Mouse (Mus musculus) heart, embryonic 13.5 days (tissue): ENCODE measurements around the gene Rbm8a. TPM values are rescaled to one million over a fixed set of nuclear protein-coding genes. Genes with fewer than 3 reads are reported as not detected.

ENCODE experiments used
- ATAC-seq: fragments of 200-750 bp; cut with Nextera tagmentation; 2 replicates; pipeline ENCODE4 v1.8.0; 2017; ENCODE audit warnings: moderate TSS enrichment; ENCODE audit not compliant: insufficient number of reproducible peaks, low FRiP score, low TSS enrichment; ENCODE audit errors: extremely low read depth
- H3K27ac ChIP-seq: fragments of 300-500 bp; sonication (generic); replicated peaks from 2 replicates; pipeline ENCODE4 v1.5.1; 2015; ENCODE audit warnings: moderate library complexity, mild to moderate bottlenecking, inconsistent platforms
- H3K27me3 ChIP-seq: fragments of 300-500 bp; sonication (generic); replicated peaks from 2 replicates; pipeline ENCODE4 v1.6.1; 2015; ENCODE audit warnings: mild to moderate bottlenecking, inconsistent platforms
- H3K36me3 ChIP-seq: fragments of 300-500 bp; sonication (generic); 2 replicates; pipeline ENCODE4 v1.6.1; 2015; ENCODE audit warnings: mild to moderate bottlenecking, inconsistent platforms
- H3K4me1 ChIP-seq: fragments of 300-500 bp; sonication (generic); 2 replicates; pipeline ENCODE4 v1.6.1; 2015; ENCODE audit warnings: inconsistent platforms
- H3K4me2 ChIP-seq: fragments of 300-500 bp; sonication (generic); 2 replicates; pipeline ENCODE4 v1.6.1; 2015; ENCODE audit warnings: inconsistent platforms, mild to moderate bottlenecking, moderate library complexity
- H3K4me3 ChIP-seq: fragments of 300-500 bp; sonication (generic); 2 replicates; pipeline ENCODE4 v1.5.1; 2015; ENCODE audit warnings: moderate library complexity, mild to moderate bottlenecking, inconsistent platforms
- H3K9ac ChIP-seq: fragments of 300-500 bp; sonication (generic); 2 replicates; pipeline ENCODE4 v1.6.1; 2015; ENCODE audit warnings: inconsistent platforms, mild to moderate bottlenecking, moderate library complexity
- H3K9me3 ChIP-seq: fragments of 300-500 bp; sonication (generic); 2 replicates; pipeline ENCODE4 v1.6.1; 2016; ENCODE audit warnings: inconsistent platforms
- WGBS: fragments of 180-500 bp; shearing (Covaris S2); methylation state at CpG from one replicate; pipeline ENCODE4 v1.1.7; 2015; ENCODE audit warnings: mixed read lengths; 5-methylcytosine and 5-hydroxymethylcytosine counted together
- polyA plus RNA-seq: library from polyadenylated mRNA; unstranded; fragments of >200 nt; fragmentation: Nextera tagmentation; extraction: Ambion mirVana; gene quantifications from 2 replicates; pipeline ENCODE4 v1.2.1, GENCODE M21; 2015

The Rbm8a gene
- polyA plus RNA-seq, 1 experiment from 2014 or later = 80.7 TPM

GRCm38 (mm10) chr3:96673514-96673913 lies 43.8 kb downstream of the Rbm8a start:
- Histone ChIP-seq H3K9me3 (no peaks in the 10 kb centered on the region), H3K36me3 (no peaks in the 10 kb centered on the region), H3K27ac (no peak overlapping the region), H3K4me1 (peaks cover 8% of the 10 kb centered on the region), H3K27me3 (peaks cover 28% of the 10 kb centered on the region), H3K4me3 (no peak overlapping the region), H3K9ac (no peak overlapping the region), H3K4me2 (no peak overlapping the region)
- ATAC-seq = no peak
- 57% methylated on average over 4 of the region's 4 CpGs for WGBS

DNA sequence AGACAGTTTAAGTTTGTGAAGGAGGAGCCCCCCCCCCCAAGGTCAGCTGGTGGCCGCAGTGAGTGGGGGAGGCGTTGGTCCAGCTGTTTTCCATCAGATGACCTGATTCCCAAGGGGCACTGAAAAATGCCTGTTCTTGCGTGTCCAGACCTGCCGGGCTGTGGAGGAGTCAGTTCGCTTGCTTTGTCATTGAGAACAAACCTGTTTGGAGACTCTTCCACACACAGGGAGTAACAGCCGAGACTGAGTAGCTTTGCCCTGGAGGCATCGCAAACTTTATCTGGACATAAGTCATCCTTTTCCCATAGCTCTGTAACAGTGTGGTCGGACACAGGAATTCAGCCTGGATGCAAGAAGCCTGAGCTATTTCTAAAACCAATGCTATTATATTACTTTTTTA lies 44.7 kb downstream of the Rbm8a start:
- no peak overlapping the region for H3K9ac ChIP-seq
- WGBS = 52% methylated on average over 8 of the region's 8 CpGs
- H3K27me3 ChIP-seq = peaks cover 37% of the 10 kb centered on the region
- H3K4me2 ChIP-seq = no peak overlapping the region
- H3K9me3 ChIP-seq = no peaks in the 10 kb centered on the region
- no peaks in the 10 kb centered on the region for H3K36me3 ChIP-seq
- H3K4me1 ChIP-seq = peaks cover 16% of the 10 kb centered on the region
- H3K4me3 ChIP-seq = no peak overlapping the region
- ATAC-seq = no peak
- no peak overlapping the region for H3K27ac ChIP-seq

DNA sequence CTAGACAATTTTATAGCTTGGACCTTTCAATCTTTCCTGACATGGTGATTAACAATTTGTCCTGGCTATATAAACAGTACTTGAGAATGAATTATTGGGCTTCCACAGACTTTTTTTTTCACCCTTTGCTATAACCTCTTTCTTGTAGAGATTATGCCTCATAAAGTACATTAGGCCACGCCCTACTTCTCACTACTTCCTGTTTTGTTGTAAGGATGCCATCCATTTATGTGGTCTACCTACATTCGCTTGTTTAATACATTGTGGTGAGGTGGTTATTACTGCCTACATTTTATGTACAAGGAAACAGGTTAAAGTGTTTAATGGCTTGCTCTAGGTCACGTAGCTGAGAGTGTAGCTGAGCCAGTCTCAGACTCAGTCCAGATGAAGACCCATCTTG lies 45.4 kb downstream of the Rbm8a start:
- Histone ChIP-seq H3K36me3 (no peaks in the 10 kb centered on the region), H3K4me2 (no peak overlapping the region), H3K27ac (no peak overlapping the region), H3K4me1 (peaks cover 16% of the 10 kb centered on the region), H3K4me3 (no peak overlapping the region), H3K9ac (no peak overlapping the region), H3K9me3 (no peaks in the 10 kb centered on the region), H3K27me3 (peaks cover 45% of the 10 kb centered on the region)
- WGBS = 83% methylated on average over 3 of the region's 3 CpGs
- ATAC-seq = no peak

GRCm38 (mm10) chr3:96675690-96676089 lies 46.0 kb downstream of the Rbm8a start:
- no peak overlapping the region for H3K4me3 ChIP-seq
- no peak overlapping the region for H3K27ac ChIP-seq
- H3K9me3 ChIP-seq = no peaks in the 10 kb centered on the region
- no peak overlapping the region for H3K4me2 ChIP-seq
- H3K9ac ChIP-seq = no peak overlapping the region
- H3K27me3 ChIP-seq = peaks cover 50% of the 10 kb centered on the region
- WGBS = 64% methylated on average over 3 of the region's 3 CpGs
- no peak for ATAC-seq
- peaks cover 11% of the 10 kb centered on the region for H3K4me1 ChIP-seq
- H3K36me3 ChIP-seq = no peaks in the 10 kb centered on the region

DNA sequence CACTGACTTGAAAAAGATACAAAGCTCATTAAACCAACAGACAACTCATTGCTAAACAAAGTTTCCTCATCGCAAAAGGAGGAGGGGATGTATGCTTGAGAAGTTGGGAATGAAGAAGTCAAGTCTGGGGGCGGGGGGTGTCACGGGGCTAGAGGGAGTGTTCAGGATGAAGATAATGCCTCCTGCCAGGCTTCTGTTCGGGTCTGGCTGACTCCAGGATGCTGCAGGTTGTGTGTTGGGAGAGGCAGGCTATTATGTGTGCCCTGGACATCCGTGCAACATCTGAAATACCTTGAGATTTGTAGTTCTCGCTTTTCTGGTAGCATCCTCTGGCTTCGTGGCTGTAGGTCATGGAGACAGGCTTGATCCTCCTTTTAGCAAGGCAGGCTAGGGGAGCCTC lies 48.7 kb downstream of the Rbm8a start:
- Histone ChIP-seq H3K9ac (no peak overlapping the region), H3K4me3 (no peak overlapping the region), H3K27me3 (peaks cover 58% of the 10 kb centered on the region), H3K4me2 (no peak overlapping the region), H3K9me3 (no peaks in the 10 kb centered on the region), H3K27ac (no peak overlapping the region), H3K4me1 (0 out of 2 replicates have a peak, but pooled peaks cover 8% of the 10 kb centered on the region), H3K36me3 (no peaks in the 10 kb centered on the region)
- 58% methylated on average over 7 of the region's 7 CpGs for WGBS
- ATAC-seq = no peak

DNA sequence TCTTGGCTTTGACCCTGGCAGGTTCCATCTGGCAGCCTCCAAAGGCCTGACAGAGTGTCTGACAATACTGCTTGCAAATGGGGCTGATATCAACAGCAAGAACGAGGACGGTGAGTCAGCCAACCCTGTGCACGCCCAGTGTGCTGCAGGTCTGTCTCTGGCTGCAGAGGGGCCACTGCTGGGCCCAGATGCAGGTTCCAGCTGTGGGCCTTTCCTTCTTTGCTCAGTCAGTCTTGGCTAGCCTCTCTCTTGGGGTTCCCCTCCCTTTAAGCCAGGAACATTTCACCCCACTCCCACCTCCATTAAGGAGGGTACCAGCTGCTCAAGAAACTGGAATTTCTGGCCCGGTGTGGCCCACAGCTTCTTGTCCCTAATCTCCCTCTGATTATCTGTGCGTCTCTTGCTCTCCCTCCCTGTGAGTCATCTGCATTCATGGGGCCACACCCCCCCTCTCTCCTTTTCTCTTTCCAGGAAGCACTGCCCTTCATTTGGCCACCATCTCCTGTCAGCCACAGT lies 49.5 kb downstream of the Rbm8a start:
- Histone ChIP-seq H3K27ac (no peak overlapping the region), H3K4me3 (no peak overlapping the region), H3K36me3 (no peaks in the 10 kb centered on the region), H3K4me2 (no peak overlapping the region), H3K4me1 (peaks cover 10% of the 10 kb centered on the region), H3K9me3 (no peaks in the 10 kb centered on the region), H3K9ac (no peak overlapping the region), H3K27me3 (peaks cover 65% of the 10 kb centered on the region)
- ATAC-seq = no peak
- WGBS = 12% methylated on average over 5 of the region's 5 CpGs

DNA sequence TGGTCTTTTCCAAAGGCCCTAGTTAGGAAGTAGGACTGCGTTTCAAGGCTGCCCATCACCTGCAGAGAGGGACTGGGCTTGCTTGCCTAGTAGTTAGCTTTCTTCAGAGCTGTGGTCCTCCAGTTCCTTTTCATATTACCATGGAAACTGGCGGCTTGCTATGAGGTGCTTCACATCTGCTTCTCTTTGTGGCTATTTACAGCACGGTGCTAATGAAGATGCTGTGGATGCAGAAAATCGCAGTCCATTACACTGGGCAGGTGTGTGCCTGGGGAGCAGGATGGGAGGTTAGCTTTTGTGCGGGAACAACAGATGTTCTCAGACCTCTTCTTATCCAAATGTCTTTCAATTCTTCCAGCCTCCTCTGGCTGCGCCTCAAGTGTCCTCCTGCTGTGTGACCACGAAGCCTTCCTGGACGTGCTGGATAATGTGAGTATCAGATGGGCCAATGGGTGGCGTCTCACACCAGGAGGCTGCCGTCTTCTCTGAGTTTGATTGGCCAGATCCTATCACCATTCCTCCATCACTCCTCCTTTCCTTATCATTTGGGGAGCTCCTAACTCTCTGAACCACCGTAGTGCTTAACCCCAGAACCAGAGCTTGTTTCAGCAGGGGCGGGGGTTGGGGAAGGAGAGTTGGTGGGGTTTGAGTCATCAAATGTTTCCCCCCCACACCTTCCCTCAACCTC lies 50.7 kb downstream of the Rbm8a start:
- no peak for ATAC-seq
- 21% methylated on average over 12 of the region's 12 CpGs for WGBS
- Histone ChIP-seq H3K9me3 (no peaks in the 10 kb centered on the region), H3K27ac (no peak overlapping the region), H3K9ac (no peak overlapping the region), H3K4me3 (no peak overlapping the region), H3K4me2 (no peak overlapping the region), H3K27me3 (peaks cover 73% of the 10 kb centered on the region), H3K36me3 (no peaks in the 10 kb centered on the region), H3K4me1 (peaks cover 20% of the 10 kb centered on the region)

Other genes with a start within 250 kb of the Rbm8a start
- gene BC107364, start 177.6 kb upstream of the Rbm8a start, polyA plus RNA-seq = 0.68 and 0.78 TPM in 2 replicates
- gene Hfe2, start 104.8 kb upstream of the Rbm8a start, polyA plus RNA-seq = 7.4 and 7.5 TPM in 2 replicates
- gene Txnip, start 72.0 kb upstream of the Rbm8a start, polyA plus RNA-seq = 156 and 165 TPM in 2 replicates
- 1.6 and 1.7 TPM in 2 replicates for gene Gm16253, start 52.9 kb upstream of the Rbm8a start, polyA plus RNA-seq
- gene Polr3gl, start 35.8 kb upstream of the Rbm8a start, polyA plus RNA-seq = 33.5 and 36.1 TPM in 2 replicates
- gene Ankrd34a, start 33.3 kb upstream of the Rbm8a start, polyA plus RNA-seq = 6.5 and 8.1 TPM in 2 replicates
- gene Lix1l, start 28.8 kb upstream of the Rbm8a start, polyA plus RNA-seq = 4.6 and 5.2 TPM in 2 replicates
- 35.8 and 37.3 TPM in 2 replicates for gene Pex11b, start 5.4 kb downstream of the Rbm8a start, polyA plus RNA-seq
- gene Gm42957, start 5.5 kb downstream of the Rbm8a start, polyA plus RNA-seq = 0.05 and 0.14 TPM in 2 replicates
- gene Itga10, start 15.7 kb downstream of the Rbm8a start, polyA plus RNA-seq = 0.82 and 1.1 TPM in 2 replicates
- 0.09 and 0.33 TPM in 2 replicates for gene Ankrd35, start 40.2 kb downstream of the Rbm8a start, polyA plus RNA-seq
- 36.0 and 37.7 TPM in 2 replicates for gene Pias3, start 66.5 kb downstream of the Rbm8a start, polyA plus RNA-seq
- 7.1 and 7.2 TPM in 2 replicates for gene Nudt17, start 78.6 kb downstream of the Rbm8a start, polyA plus RNA-seq
- gene Polr3c, start 97.7 kb downstream of the Rbm8a start, polyA plus RNA-seq = 25.2 and 29.3 TPM in 2 replicates
- gene Rnf115, start 97.7 kb downstream of the Rbm8a start, polyA plus RNA-seq = 36.9 and 44.8 TPM in 2 replicates
- 0.08 and 0.38 TPM in 2 replicates for gene Pdzk1, start 199.4 kb downstream of the Rbm8a start, polyA plus RNA-seq
- 0.36 TPM in 1 of 2 replicates, not detected in the other for gene Cd160, start 199.4 kb downstream of the Rbm8a start, polyA plus RNA-seq